Mouse (Mus musculus): ENCODE data around the gene Gm4559.
A peak's percentile ranks its signal among the peaks of the same experiment; 100 is the strongest.
"Not testable (repeated sequence)": the region's sequence is repeated elsewhere in the genome, so short reads cannot be mapped to it uniquely, and the experiment has no call there.

Gene Gm4559

GRCm38 (mm10) chr7:142258254-142258653 is 15.9 kb downstream of the Gm4559 start, which contains the start of gene Gm2431:
Gene Gm2431 (minus strand): TSS chr7:142258354.
- not testable (repeated sequence) for DNase-seq

- peak; percentile 45 for DNase-seq
These were observed 18.6 kb downstream of the Gm4559 start for GRCm38 (mm10) chr7:142255517-142255916.

- peak; percentile 38 for DNase-seq
These were observed 24.3 kb downstream of the Gm4559 start for GRCm38 (mm10) chr7:142249824-142250223.

- no peak for DNase-seq
These were observed 33.2 kb downstream of the Gm4559 start, which contains the start of gene Gm40460 for GRCm38 (mm10) chr7:142240978-142241377. Gene Gm40460 (minus strand): TSS chr7:142241078.

- DNase-seq = no peak
These were observed 42.6 kb downstream of the Gm4559 start for GRCm38 (mm10) chr7:142231540-142231939.

- DNase-seq = not testable (repeated sequence)
These were observed 44.3 kb downstream of the Gm4559 start, which contains the start of gene Krtap5-5 for GRCm38 (mm10) chr7:142229871-142230270. Gene Krtap5-5 (minus strand): TSS chr7:142229971.

GRCm38 (mm10) chr7:142224518-142224917 is 49.6 kb downstream of the Gm4559 start:
- no peak for DNase-seq
